Mouse (Mus musculus): ENCODE results near the gene Nhp2. TPM values are rescaled to one million over a fixed set of nuclear protein-coding genes. Genes with fewer than 3 reads are reported as not detected.

The Nhp2 gene
- total and polyA plus RNA-seq, 3 experiments, result 649 to 6,489 (median 739) TPM

GRCm38 (mm10) chr11:51648566-51648965 lies 29.0 kb downstream of the Nhp2 start:
- H3K9me3 ChIP-seq (replicated peaks; ENCODE audit: insufficient read depth, low read length), result no peaks in the 10 kb centered on the region
- H3K27me3 ChIP-seq (ENCODE audit: control insufficient read depth in 1 of 2, insufficient read depth in 2 of 2, low read length in 2 of 2), result no peaks in the 10 kb centered on the region
- peaks cover 3% of the 10 kb centered on the region; the same call in 1 of the 2 replicates for H3K79me2 ChIP-seq (ENCODE audit: control insufficient read depth, insufficient read depth, low read length, poor library complexity)
- TF ChIP-seq SMC3 (IDR thresholded peaks at IDR 0.05; ENCODE audit: low read depth, low read length) (no peak), TBP (IDR thresholded peaks at IDR 0.05; ENCODE audit: low read depth, low read length) (no peak)
- H3K4me3 ChIP-seq (ENCODE audit: control insufficient read depth in 1 of 2, insufficient read depth in 1 of 2, low read depth in 2 of 2, low read length in 2 of 2), result no peak overlapping the region
- DNase-seq (ENCODE audit: low read depth, low spot score), result no peak
- no peak overlapping the region for H3K27ac ChIP-seq (ENCODE audit: control insufficient read depth, low read depth, low read length)
- H3K36me3 ChIP-seq (ENCODE audit: control insufficient read depth in 1 of 2, insufficient read depth in 2 of 2, low read length in 2 of 2), result no peaks in the 10 kb centered on the region
- peaks cover 1 to 2% of the 10 kb centered on the region in 2 experiments; a peak in 1 of 4 replicates for H3K4me1 ChIP-seq (ENCODE audit: control insufficient read depth in 1 of 2, insufficient read depth in 2 of 2, low read length in 2 of 2)
- no peak overlapping the region for H3K9ac ChIP-seq (ENCODE audit: control insufficient read depth, low read depth, low read length, poor library complexity, severe bottlenecking)

GRCm38 (mm10) chr11:51649111-51649888 lies 29.8 kb downstream of the Nhp2 start:
- no peaks in the 10 kb centered on the region for H3K9me3 ChIP-seq (replicated peaks; ENCODE audit: insufficient read depth, low read length)
- no peaks in the 10 kb centered on the region for H3K36me3 ChIP-seq (ENCODE audit: control insufficient read depth in 1 of 2, insufficient read depth in 2 of 2, low read length in 2 of 2)
- no peak for TF ChIP-seq RCOR1 (IDR thresholded peaks at IDR 0.05; ENCODE audit: low read depth, low read length)
- no peak for TF ChIP-seq POLR2A (IDR thresholded peaks at IDR 0.05; ENCODE audit: control insufficient read depth in 1 of 2, insufficient read depth in 1 of 2, low read depth in 1 of 2, low read length in 2 of 2, poor library complexity in 1 of 2)
- TF ChIP-seq ZNF384 (IDR thresholded peaks at IDR 0.05; ENCODE audit: low read depth, low read length), result no peak
- no peak for TF ChIP-seq ELF1 (IDR thresholded peaks at IDR 0.05; ENCODE audit: low read depth, low read length)
- TF ChIP-seq TCF12 (IDR thresholded peaks at IDR 0.05; ENCODE audit: low read depth, low read length), result no peak
- H3K9ac ChIP-seq (ENCODE audit: control insufficient read depth, low read depth, low read length, poor library complexity, severe bottlenecking), result no peak overlapping the region
- no peak overlapping the region for H3K4me3 ChIP-seq (ENCODE audit: control insufficient read depth in 1 of 2, insufficient read depth in 1 of 2, low read depth in 2 of 2, low read length in 2 of 2)
- H3K27ac ChIP-seq (ENCODE audit: control insufficient read depth, low read depth, low read length), result no peak overlapping the region
- H3K4me1 ChIP-seq (ENCODE audit: control insufficient read depth in 1 of 2, insufficient read depth in 2 of 2, low read length in 2 of 2), result peaks cover 1 to 2% of the 10 kb centered on the region in 2 experiments; a peak in 1 of 4 replicates
- H3K27me3 ChIP-seq (ENCODE audit: control insufficient read depth in 1 of 2, insufficient read depth in 2 of 2, low read length in 2 of 2), result no peaks in the 10 kb centered on the region
- no peak for DNase-seq (ENCODE audit: low read depth, low spot score)
- peaks cover 3% of the 10 kb centered on the region; the same call in 1 of the 2 replicates for H3K79me2 ChIP-seq (ENCODE audit: control insufficient read depth, insufficient read depth, low read length, poor library complexity)

GRCm38 (mm10) chr11:51649889-51650199 lies 30.3 kb downstream of the Nhp2 start:
- TF ChIP-seq EP300 (IDR thresholded peaks at IDR 0.05; ENCODE audit: low read depth in 1 of 2, low read length in 2 of 2), result no peak
- no peak for TF ChIP-seq GATA1 (IDR thresholded peaks at IDR 0.05; ENCODE audit: low read depth, low read length)
- TF ChIP-seq MXI1 (IDR thresholded peaks at IDR 0.05; ENCODE audit: low read depth, low read length), result no peak
- no peak for TF ChIP-seq SIN3A (IDR thresholded peaks at IDR 0.05; ENCODE audit: low read length)
- no peak for TF ChIP-seq UBTF (IDR thresholded peaks at IDR 0.05; ENCODE audit: borderline replicate concordance, insufficient read depth, low read depth, low read length)
- no peak for TF ChIP-seq BHLHE40 (IDR thresholded peaks at IDR 0.05; ENCODE audit: borderline replicate concordance, low read depth, low read length)
- no peak for TF ChIP-seq E2F4 (IDR thresholded peaks at IDR 0.05; ENCODE audit: borderline replicate concordance, low read depth, low read length)
- no peak for TF ChIP-seq CHD1 (IDR thresholded peaks at IDR 0.05; ENCODE audit: low read depth, low read length)
- TF ChIP-seq HCFC1 (IDR thresholded peaks at IDR 0.05; ENCODE audit: low read depth, low read length), result no peak
- Histone ChIP-seq H3K9ac (ENCODE audit: control insufficient read depth, low read depth, low read length, poor library complexity, severe bottlenecking) (peak overlapping the region; percentile 82), H3K79me2 (ENCODE audit: control insufficient read depth, insufficient read depth, low read length, poor library complexity) (peaks cover 3% of the 10 kb centered on the region; the same call in 1 of the 2 replicates), H3K27me3 (ENCODE audit: control insufficient read depth in 1 of 2, insufficient read depth in 2 of 2, low read length in 2 of 2) (no peaks in the 10 kb centered on the region), H3K36me3 (ENCODE audit: control insufficient read depth in 1 of 2, insufficient read depth in 2 of 2, low read length in 2 of 2) (no peaks in the 10 kb centered on the region), H3K27ac (ENCODE audit: control insufficient read depth, low read depth, low read length) (no peak overlapping the region), H3K4me1 (ENCODE audit: control insufficient read depth in 1 of 2, insufficient read depth in 2 of 2, low read length in 2 of 2) (peaks cover 1 to 2% of the 10 kb centered on the region in 2 experiments; a peak in 1 of 4 replicates), H3K4me3 (ENCODE audit: control insufficient read depth in 1 of 2, insufficient read depth in 1 of 2, low read depth in 2 of 2, low read length in 2 of 2) (peak overlapping the region; percentile 72 to 92), H3K9me3 (replicated peaks; ENCODE audit: insufficient read depth, low read length) (no peaks in the 10 kb centered on the region)
- DNase-seq (ENCODE audit: low read depth, low spot score), result peak; percentile 60

Data from MEL (cell line).